Mouse (Mus musculus) right cerebral cortex, postnatal 10 days (tissue): Measurements from ENCODE around the gene A530032D15Rik.
"Not testable (repeated sequence)": the region's sequence is repeated elsewhere in the genome, so short reads cannot be mapped to it uniquely, and the experiment has no call there.

Experiments
- DNase-seq, 2 experiments: peaks; one replicate each; pipeline ENCODE4 v3.0.0; 2021; ENCODE audit warnings: low spot score in 2 of 2

Gene A530032D15Rik

GRCm38 (mm10) chr1:85109753-85110152 is at the start of gene A530032D15Rik:
Gene A530032D15Rik, minus strand, starts transcription at chr1:85109853.
- not testable (repeated sequence) for DNase-seq

- not testable (repeated sequence) for DNase-seq
Measured at GRCm38 (mm10) chr1:85155151-85155550, 45.5 kb upstream of the A530032D15Rik start.

- DNase-seq: not testable (repeated sequence)
Measured at GRCm38 (mm10) chr1:85133671-85134070, 24.0 kb upstream of the A530032D15Rik start.

GRCm38 (mm10) chr1:85121841-85122240 is 12.2 kb upstream of the A530032D15Rik start:
- not testable (repeated sequence) for DNase-seq

- DNase-seq: not testable (repeated sequence)
Measured at GRCm38 (mm10) chr1:85118341-85118740, 8.7 kb upstream of the A530032D15Rik start.

GRCm38 (mm10) chr1:85117537-85117936 is 7.9 kb upstream of the A530032D15Rik start:
- not testable (repeated sequence) for DNase-seq

GRCm38 (mm10) chr1:85114666-85115402 is 5.2 kb upstream of the A530032D15Rik start:
- DNase-seq: peak; percentile 33 to 45

- not testable (repeated sequence) for DNase-seq
Measured at GRCm38 (mm10) chr1:85114078-85114477, 4.4 kb upstream of the A530032D15Rik start.

GRCm38 (mm10) chr1:85112889-85113288 is 3.2 kb upstream of the A530032D15Rik start:
- not testable (repeated sequence) for DNase-seq

GRCm38 (mm10) chr1:85112266-85112665 is 2.6 kb upstream of the A530032D15Rik start:
- DNase-seq: not testable (repeated sequence)

- peak in 1 of 2 experiments; percentile 20 for DNase-seq
Measured at GRCm38 (mm10) chr1:85111572-85111971, 1.9 kb upstream of the A530032D15Rik start.

- not testable (repeated sequence) for DNase-seq
Measured at GRCm38 (mm10) chr1:85110876-85111275, 1.2 kb upstream of the A530032D15Rik start.

GRCm38 (mm10) chr1:85106013-85106412 is 3.6 kb downstream of the A530032D15Rik start:
- not testable (repeated sequence) for DNase-seq

- DNase-seq: not testable (repeated sequence)
Measured at GRCm38 (mm10) chr1:85105336-85105735, 4.3 kb downstream of the A530032D15Rik start.

GRCm38 (mm10) chr1:85101754-85102153 is 7.9 kb downstream of the A530032D15Rik start:
- DNase-seq: not testable (repeated sequence)

GRCm38 (mm10) chr1:85099864-85100263 is 9.8 kb downstream of the A530032D15Rik start, which contains the start of gene Gm10553:
Gene Gm10553, plus strand, starts transcription at chr1:85100164.
- not testable (repeated sequence) for DNase-seq

GRCm38 (mm10) chr1:85099081-85099480 is 10.6 kb downstream of the A530032D15Rik start:
- not testable (repeated sequence) for DNase-seq

GRCm38 (mm10) chr1:85093011-85093572 is 16.6 kb downstream of the A530032D15Rik start:
- DNase-seq: not testable (repeated sequence)

- DNase-seq: not testable (repeated sequence)
Measured at GRCm38 (mm10) chr1:85092169-85092568, 17.5 kb downstream of the A530032D15Rik start.

- DNase-seq: not testable (repeated sequence)
Measured at GRCm38 (mm10) chr1:85086211-85086610, 23.4 kb downstream of the A530032D15Rik start.

GRCm38 (mm10) chr1:85084803-85085202 is 24.9 kb downstream of the A530032D15Rik start:
- DNase-seq: not testable (repeated sequence)

GRCm38 (mm10) chr1:85073099-85073498 is 36.6 kb downstream of the A530032D15Rik start:
- DNase-seq: not testable (repeated sequence)

GRCm38 (mm10) chr1:85071690-85072089 is 38.0 kb downstream of the A530032D15Rik start:
- DNase-seq: not testable (repeated sequence)
